Mouse (Mus musculus) natural killer cell, adult 2 months (primary cell): ENCODE measurements around the gene Gpsm3.
"Not testable (repeated sequence)": the region's sequence is repeated elsewhere in the genome, so short reads cannot be mapped to it uniquely, and the experiment has no call there.

ENCODE experiments used
- DNase-seq, 2 experiments: peaks; one replicate each; pipeline ENCODE4 v3.0.0; 2022; ENCODE audit warnings: low spot score in 2 of 2

Gpsm3 gene

GRCm38 (mm10) chr17:34589681-34590101 lies at the start of gene Gpsm3:
Gene Gpsm3, plus strand, starts transcription at chr17:34589806.
- DNase-seq = peak; percentile 60 to 61

- DNase-seq = not testable (repeated sequence)
Observed at GRCm38 (mm10) chr17:34543567-34543966, 46.0 kb upstream of the Gpsm3 start.

GRCm38 (mm10) chr17:34546797-34547196 lies 42.8 kb upstream of the Gpsm3 start:
- DNase-seq = no peak

- DNase-seq = no peak
Observed at GRCm38 (mm10) chr17:34547601-34548000, 42.0 kb upstream of the Gpsm3 start.

- no peak for DNase-seq
Observed at GRCm38 (mm10) chr17:34549156-34549555, 40.5 kb upstream of the Gpsm3 start.

- no peak for DNase-seq
Observed at GRCm38 (mm10) chr17:34549843-34550242, 39.8 kb upstream of the Gpsm3 start.

- peak; percentile 63 to 77 for DNase-seq
Observed at GRCm38 (mm10) chr17:34555483-34555882, 34.1 kb upstream of the Gpsm3 start.

GRCm38 (mm10) chr17:34556406-34556805 lies 33.2 kb upstream of the Gpsm3 start:
- no peak for DNase-seq

- no peak for DNase-seq
Observed at GRCm38 (mm10) chr17:34557411-34557810, 32.2 kb upstream of the Gpsm3 start.

GRCm38 (mm10) chr17:34559116-34559515 lies 30.5 kb upstream of the Gpsm3 start:
- DNase-seq = no peak

- DNase-seq = no peak
Observed at GRCm38 (mm10) chr17:34559895-34560294, 29.7 kb upstream of the Gpsm3 start.

GRCm38 (mm10) chr17:34560438-34560837 lies 29.2 kb upstream of the Gpsm3 start:
- no peak for DNase-seq

GRCm38 (mm10) chr17:34561200-34561599 lies 28.4 kb upstream of the Gpsm3 start:
- no peak for DNase-seq

- DNase-seq = no peak
Observed at GRCm38 (mm10) chr17:34562595-34562994, 27.0 kb upstream of the Gpsm3 start.

GRCm38 (mm10) chr17:34563354-34563753 lies 26.3 kb upstream of the Gpsm3 start:
- DNase-seq = no peak

- DNase-seq = no peak
Observed at GRCm38 (mm10) chr17:34564003-34564421, 25.6 kb upstream of the Gpsm3 start, which contains the start of gene Notch4. Gene Notch4, plus strand, starts transcription at chr17:34564268.

GRCm38 (mm10) chr17:34564796-34565195 lies 24.8 kb upstream of the Gpsm3 start:
- no peak for DNase-seq

- DNase-seq = no peak
Observed at GRCm38 (mm10) chr17:34567311-34567710, 22.3 kb upstream of the Gpsm3 start.

GRCm38 (mm10) chr17:34568421-34568820 lies 21.2 kb upstream of the Gpsm3 start:
- no peak for DNase-seq

- DNase-seq = no peak
Observed at GRCm38 (mm10) chr17:34569919-34570318, 19.7 kb upstream of the Gpsm3 start.

- no peak for DNase-seq
Observed at GRCm38 (mm10) chr17:34571875-34572274, 17.7 kb upstream of the Gpsm3 start.

GRCm38 (mm10) chr17:34572361-34572760 lies 17.2 kb upstream of the Gpsm3 start:
- DNase-seq = no peak

- DNase-seq = no peak
Observed at GRCm38 (mm10) chr17:34576577-34576976, 13.0 kb upstream of the Gpsm3 start.

GRCm38 (mm10) chr17:34578070-34578469 lies 11.5 kb upstream of the Gpsm3 start:
- peak in 1 of 2 experiments; percentile 54 for DNase-seq
